Mouse (Mus musculus): ENCODE measurements around the gene Flt1. TPM values are rescaled to one million over a fixed set of nuclear protein-coding genes. Genes with fewer than 3 reads are reported as not detected.

Gene Flt1
- polyA plus RNA-seq, 1 experiment from 2014 or later: 11.2 TPM

DNA sequence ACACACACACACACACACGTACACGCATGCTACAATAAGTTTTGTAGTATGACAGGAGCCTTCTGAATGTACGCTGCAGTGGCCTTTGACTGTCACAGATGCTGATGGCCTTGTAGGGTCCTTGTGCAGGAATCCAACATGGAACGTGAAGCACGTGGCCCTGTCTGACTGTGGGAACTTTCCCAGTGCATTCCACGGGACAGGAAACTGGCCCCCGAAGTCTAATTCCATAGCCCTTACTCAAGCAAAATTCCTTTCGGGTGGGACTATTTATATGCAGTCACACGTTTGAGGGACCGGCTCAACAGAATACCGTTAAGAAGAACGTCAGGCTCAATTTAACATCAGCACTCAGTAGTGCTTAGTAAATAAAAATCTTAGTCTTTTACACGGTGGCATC lies 119.1 kb downstream of the Flt1 start:
- Histone ChIP-seq H3K4me2 (no peak overlapping the region), H3K9ac (replicated peaks) (no peak overlapping the region), H3K27ac (no peak overlapping the region), H3K4me1 (replicated peaks) (0 out of 2 replicates have a peak, but pooled peaks cover 6% of the 10 kb centered on the region), H3K36me3 (no peaks in the 10 kb centered on the region), H3K9me3 (no peaks in the 10 kb centered on the region), H3K27me3 (no peaks in the 10 kb centered on the region), H3K4me3 (replicated peaks) (no peak overlapping the region)
- no peak for ATAC-seq (ENCODE audit: insufficient number of reproducible peaks, insufficient read depth, low FRiP score, low TSS enrichment, low read depth)
- WGBS: 83% methylated on average over 13 of the region's 13 CpGs

DNA sequence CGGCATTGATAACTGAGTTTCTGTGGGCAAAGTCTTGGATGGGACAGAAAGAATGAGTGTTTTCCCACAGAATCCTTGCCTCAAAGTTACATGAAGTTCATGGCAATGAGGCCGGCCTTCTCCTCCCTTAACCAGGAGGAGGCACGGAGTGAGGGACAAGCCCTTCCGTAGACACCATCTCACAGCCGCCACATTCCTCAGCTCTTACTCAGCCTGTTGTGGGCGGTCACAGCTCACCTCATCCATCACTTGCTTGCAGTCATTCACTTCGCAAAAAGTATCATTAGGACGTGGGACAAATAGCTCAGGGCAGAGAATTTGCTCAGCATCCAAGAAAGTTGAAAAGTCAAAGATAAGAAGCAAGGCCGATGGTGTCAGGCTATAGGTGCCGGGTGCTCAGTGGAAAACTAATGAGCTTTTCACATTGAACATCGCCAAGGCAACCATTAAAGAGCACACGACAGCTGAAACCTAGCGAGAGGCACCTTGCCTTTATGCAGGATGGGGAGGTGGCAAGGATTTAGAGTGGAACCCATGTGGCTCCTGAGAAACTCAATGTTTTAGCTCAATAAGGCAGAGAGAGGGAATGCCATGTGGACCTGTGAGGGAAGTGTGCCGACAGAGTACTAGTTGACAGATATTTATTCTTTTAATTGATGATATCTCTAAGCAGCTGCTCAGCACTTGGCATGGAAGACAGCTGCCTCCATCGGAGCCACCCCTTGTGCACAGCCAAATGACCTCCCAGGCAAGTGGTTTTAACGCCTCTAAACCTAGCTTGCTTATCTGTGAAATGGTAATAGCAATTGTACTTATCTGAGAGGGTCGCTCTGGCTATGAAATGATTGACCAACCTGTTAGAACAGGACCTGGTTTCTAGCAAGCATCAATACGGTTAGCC lies 124.1 kb downstream of the Flt1 start:
- no peak for ATAC-seq (ENCODE audit: insufficient number of reproducible peaks, insufficient read depth, low FRiP score, low TSS enrichment, low read depth)
- WGBS: 49% methylated on average over 18 of the region's 18 CpGs

GRCm38 (mm10) chr5:147597825-147598224 lies 128.0 kb downstream of the Flt1 start:
- H3K4me1 ChIP-seq (replicated peaks): no peaks in the 10 kb centered on the region
- no peaks in the 10 kb centered on the region; the same call in 1 of the 2 replicates for H3K27me3 ChIP-seq
- no peak overlapping the region for H3K4me3 ChIP-seq (replicated peaks)
- WGBS: 81% methylated on average over 16 of the region's 16 CpGs
- ATAC-seq (ENCODE audit: insufficient number of reproducible peaks, insufficient read depth, low FRiP score, low TSS enrichment, low read depth): no peak
- no peaks in the 10 kb centered on the region for H3K9me3 ChIP-seq
- no peaks in the 10 kb centered on the region for H3K36me3 ChIP-seq
- H3K4me2 ChIP-seq: no peak overlapping the region
- no peak overlapping the region for H3K9ac ChIP-seq (replicated peaks)
- no peak overlapping the region for H3K27ac ChIP-seq

More for the DNA sequence above, 124.1 kb downstream of the Flt1 start:
- Histone ChIP-seq H3K4me2 (no peak overlapping the region), H3K4me1 (replicated peaks) (no peaks in the 10 kb centered on the region), H3K36me3 (no peaks in the 10 kb centered on the region), H3K9ac (replicated peaks) (no peak overlapping the region), H3K27ac (no peak overlapping the region), H3K27me3 (no peaks in the 10 kb centered on the region), H3K4me3 (replicated peaks) (no peak overlapping the region), H3K9me3 (no peaks in the 10 kb centered on the region)

GRCm38 (mm10) chr5:147589814-147590213 lies 136.0 kb downstream of the Flt1 start:
- Histone ChIP-seq H3K4me2 (no peak overlapping the region), H3K9ac (replicated peaks) (no peak overlapping the region), H3K36me3 (no peaks in the 10 kb centered on the region), H3K27me3 (no peaks in the 10 kb centered on the region; the same call in 1 of the 2 replicates), H3K27ac (no peak overlapping the region), H3K4me3 (replicated peaks) (no peak overlapping the region), H3K9me3 (no peaks in the 10 kb centered on the region), H3K4me1 (replicated peaks) (no peaks in the 10 kb centered on the region)
- no peak for ATAC-seq (ENCODE audit: insufficient number of reproducible peaks, insufficient read depth, low FRiP score, low TSS enrichment, low read depth)
- WGBS: 59% methylated on average over 12 of the region's 12 CpGs

DNA sequence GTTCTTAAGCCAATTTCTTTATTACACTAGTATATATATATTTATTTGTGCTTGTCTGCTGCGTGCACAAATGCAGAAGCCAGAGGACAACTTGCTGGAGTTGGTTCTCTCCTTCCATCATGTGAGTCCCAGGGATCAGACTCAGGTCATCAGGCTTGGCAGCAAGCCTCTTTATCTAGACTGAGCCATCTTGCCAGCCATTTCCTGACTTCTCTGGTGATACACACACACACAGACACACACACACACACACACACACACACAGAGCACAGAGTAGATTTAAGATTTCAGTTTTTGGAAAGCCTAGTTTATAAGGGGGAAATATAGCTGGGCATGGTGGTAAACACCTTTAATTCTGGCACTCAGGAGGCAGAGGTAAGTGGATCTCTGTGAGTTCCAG lies 140.7 kb downstream of the Flt1 start:
- ATAC-seq (ENCODE audit: insufficient number of reproducible peaks, insufficient read depth, low FRiP score, low TSS enrichment, low read depth): no peak
- no peak overlapping the region for H3K4me2 ChIP-seq
- no peaks in the 10 kb centered on the region for H3K36me3 ChIP-seq
- no peaks in the 10 kb centered on the region; the same call in 1 of the 2 replicates for H3K27me3 ChIP-seq
- no peak overlapping the region for H3K4me3 ChIP-seq (replicated peaks)
- no peaks in the 10 kb centered on the region for H3K4me1 ChIP-seq (replicated peaks)
- no peaks in the 10 kb centered on the region for H3K9me3 ChIP-seq
- WGBS: 76% methylated on average over 1 of the region's 1 CpGs
- no peak overlapping the region for H3K9ac ChIP-seq (replicated peaks)
- no peak overlapping the region for H3K27ac ChIP-seq

GRCm38 (mm10) chr5:147584648-147585047 lies 141.2 kb downstream of the Flt1 start:
- Histone ChIP-seq H3K9me3 (no peaks in the 10 kb centered on the region), H3K9ac (replicated peaks) (no peak overlapping the region), H3K27me3 (no peaks in the 10 kb centered on the region; the same call in 1 of the 2 replicates), H3K4me2 (no peak overlapping the region), H3K4me3 (replicated peaks) (no peak overlapping the region), H3K36me3 (no peaks in the 10 kb centered on the region), H3K4me1 (replicated peaks) (no peaks in the 10 kb centered on the region), H3K27ac (no peak overlapping the region)
- no peak for ATAC-seq (ENCODE audit: insufficient number of reproducible peaks, insufficient read depth, low FRiP score, low TSS enrichment, low read depth)
- 76% methylated on average over 9 of the region's 9 CpGs for WGBS

GRCm38 (mm10) chr5:147583702-147584298 lies 142.0 kb downstream of the Flt1 start:
- H3K4me2 ChIP-seq: no peak overlapping the region
- H3K9ac ChIP-seq (replicated peaks): no peak overlapping the region
- H3K36me3 ChIP-seq: no peaks in the 10 kb centered on the region
- ATAC-seq (ENCODE audit: insufficient number of reproducible peaks, insufficient read depth, low FRiP score, low TSS enrichment, low read depth): no peak
- no peak overlapping the region for H3K4me3 ChIP-seq (replicated peaks)
- no peaks in the 10 kb centered on the region for H3K4me1 ChIP-seq (replicated peaks)
- WGBS: 36% methylated on average over 14 of the region's 14 CpGs
- no peaks in the 10 kb centered on the region; the same call in 1 of the 2 replicates for H3K27me3 ChIP-seq
- no peaks in the 10 kb centered on the region for H3K9me3 ChIP-seq
- no peak overlapping the region for H3K27ac ChIP-seq

GRCm38 (mm10) chr5:147580181-147580580 lies 145.6 kb downstream of the Flt1 start:
- no peaks in the 10 kb centered on the region for H3K4me1 ChIP-seq (replicated peaks)
- 78% methylated on average over 13 of the region's 13 CpGs for WGBS
- no peak for ATAC-seq (ENCODE audit: insufficient number of reproducible peaks, insufficient read depth, low FRiP score, low TSS enrichment, low read depth)
- no peaks in the 10 kb centered on the region for H3K36me3 ChIP-seq
- no peak overlapping the region for H3K27ac ChIP-seq
- H3K27me3 ChIP-seq: peaks cover 4% of the 10 kb centered on the region; the same call in 1 of the 2 replicates
- H3K9me3 ChIP-seq: no peaks in the 10 kb centered on the region
- H3K4me2 ChIP-seq: no peak overlapping the region
- H3K9ac ChIP-seq (replicated peaks): no peak overlapping the region
- no peak overlapping the region for H3K4me3 ChIP-seq (replicated peaks)

DNA sequence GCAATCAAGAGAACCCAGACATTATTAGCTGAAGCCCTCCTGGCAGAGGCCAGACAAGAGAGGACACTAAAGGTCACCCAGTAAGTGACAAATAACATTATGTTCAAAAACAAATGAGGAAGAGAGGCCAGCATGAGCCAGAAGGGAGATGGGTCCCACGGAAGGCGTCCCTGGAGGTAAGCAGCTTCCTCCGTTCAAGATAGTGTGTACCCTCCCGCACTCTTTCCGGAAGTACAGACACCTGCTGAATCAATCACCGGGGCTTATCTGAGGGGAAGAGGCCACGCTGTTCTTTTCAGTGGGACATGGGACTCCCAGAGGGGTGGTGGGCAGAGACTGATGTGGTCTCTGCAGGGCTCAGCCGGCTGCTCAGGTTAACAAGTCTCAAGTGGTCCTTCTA lies 146.1 kb downstream of the Flt1 start:
- H3K9ac ChIP-seq (replicated peaks): no peak overlapping the region
- ATAC-seq (ENCODE audit: insufficient number of reproducible peaks, insufficient read depth, low FRiP score, low TSS enrichment, low read depth): no peak

DNA sequence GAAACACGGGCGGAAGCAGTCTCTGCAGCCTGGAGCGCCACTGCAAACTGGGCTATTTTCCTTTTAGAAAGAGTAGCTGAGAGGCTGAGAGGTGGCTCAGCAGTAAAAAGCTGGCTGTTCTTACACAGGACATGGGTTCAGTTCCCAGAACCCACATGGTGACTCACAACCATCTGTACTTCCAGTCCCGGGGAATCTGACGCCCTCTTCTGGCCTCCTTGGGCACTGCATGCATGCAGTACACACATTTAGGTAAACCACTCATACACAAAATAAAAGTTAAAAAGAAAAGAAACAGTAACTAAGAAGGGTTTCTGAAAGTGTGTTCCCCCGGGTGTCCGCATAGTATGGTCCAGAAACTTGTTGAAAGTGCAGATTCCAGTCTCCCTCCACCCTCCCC lies 146.7 kb downstream of the Flt1 start:
- 85% methylated on average over 7 of the region's 7 CpGs for WGBS
- Histone ChIP-seq H3K27me3 (peaks cover 4% of the 10 kb centered on the region; the same call in 1 of the 2 replicates), H3K4me3 (replicated peaks) (no peak overlapping the region), H3K36me3 (no peaks in the 10 kb centered on the region), H3K9ac (replicated peaks) (no peak overlapping the region), H3K27ac (no peak overlapping the region), H3K4me2 (no peak overlapping the region), H3K4me1 (replicated peaks) (no peaks in the 10 kb centered on the region), H3K9me3 (no peaks in the 10 kb centered on the region)
- no peak for ATAC-seq (ENCODE audit: insufficient number of reproducible peaks, insufficient read depth, low FRiP score, low TSS enrichment, low read depth)

More for the DNA sequence above, 146.1 kb downstream of the Flt1 start:
- H3K27ac ChIP-seq: no peak overlapping the region
- no peak overlapping the region for H3K4me2 ChIP-seq
- H3K4me1 ChIP-seq (replicated peaks): no peaks in the 10 kb centered on the region
- H3K36me3 ChIP-seq: no peaks in the 10 kb centered on the region
- WGBS: 81% methylated on average over 8 of the region's 8 CpGs
- H3K4me3 ChIP-seq (replicated peaks): no peak overlapping the region
- H3K9me3 ChIP-seq: no peaks in the 10 kb centered on the region
- peaks cover 4% of the 10 kb centered on the region; the same call in 1 of the 2 replicates for H3K27me3 ChIP-seq

DNA sequence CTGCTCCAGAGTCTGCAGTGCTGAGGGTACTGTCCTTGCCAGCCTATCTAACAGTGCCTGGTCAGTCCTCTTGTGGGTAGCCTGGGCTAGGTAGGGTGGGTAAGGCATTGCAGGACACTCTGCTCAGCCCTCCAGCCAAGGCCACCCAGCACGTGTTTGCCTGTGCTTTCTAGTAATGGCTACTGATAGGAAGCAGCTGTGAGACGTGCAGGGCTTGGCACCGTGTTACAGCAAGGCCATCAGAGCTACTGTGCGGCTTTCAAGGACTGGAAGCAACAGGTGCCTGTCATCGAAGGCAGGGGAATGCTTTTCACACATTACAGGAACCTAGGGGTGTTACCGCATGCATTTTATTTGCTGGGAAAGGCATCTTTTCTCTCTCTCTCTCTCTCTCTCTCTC lies 148.8 kb downstream of the Flt1 start:
- 40% methylated on average over 6 of the region's 6 CpGs for WGBS
- ATAC-seq (ENCODE audit: insufficient number of reproducible peaks, insufficient read depth, low FRiP score, low TSS enrichment, low read depth): no peak

More for the DNA sequence above, 148.8 kb downstream of the Flt1 start:
- H3K9me3 ChIP-seq: no peaks in the 10 kb centered on the region
- no peak overlapping the region for H3K4me2 ChIP-seq
- H3K36me3 ChIP-seq: no peaks in the 10 kb centered on the region
- no peak overlapping the region for H3K4me3 ChIP-seq (replicated peaks)
- H3K27ac ChIP-seq: no peak overlapping the region
- H3K9ac ChIP-seq (replicated peaks): no peak overlapping the region
- H3K27me3 ChIP-seq: peaks cover 4% of the 10 kb centered on the region; the same call in 1 of the 2 replicates
- H3K4me1 ChIP-seq (replicated peaks): no peaks in the 10 kb centered on the region

All from limb, embryonic 12.5 days (tissue).